Mouse (Mus musculus) splenic B cell, adult 2 months (primary cell): ENCODE measurements around the gene Sirt4.

Experiments used
- DNase-seq: peaks from one replicate; pipeline ENCODE4 v3.0.0-alpha.2; 2011; ENCODE audit warnings: low read depth, low spot score
- H3K27me3 ChIP-seq: 2 replicates; pipeline ENCODE4 v1.6.1; 2012; ENCODE audit warnings: mild to moderate bottlenecking, low read length, moderate library complexity, mixed read lengths; ENCODE audit not compliant: control insufficient read depth, poor library complexity, insufficient read depth, severe bottlenecking
- H3K36me3 ChIP-seq: 2 replicates; pipeline ENCODE4 v1.6.1; 2012; ENCODE audit warnings: mild to moderate bottlenecking, low read length, moderate library complexity, mixed read lengths; ENCODE audit not compliant: control insufficient read depth, poor library complexity, insufficient read depth, severe bottlenecking

Sirt4 gene

GRCm38 (mm10) chr5:115475337-115476106, 9.0 kb downstream of the Sirt4 start:
- H3K27me3 ChIP-seq = no peaks in the 10 kb centered on the region
- peak; percentile 67 for DNase-seq
- H3K36me3 ChIP-seq = no peaks in the 10 kb centered on the region

- Histone ChIP-seq H3K36me3 (no peaks in the 10 kb centered on the region), H3K27me3 (no peaks in the 10 kb centered on the region)
- peak; percentile 55 for DNase-seq
These were observed 10.2 kb downstream of the Sirt4 start for GRCm38 (mm10) chr5:115474174-115474828.

- H3K36me3 ChIP-seq = no peaks in the 10 kb centered on the region
- H3K27me3 ChIP-seq = no peaks in the 10 kb centered on the region
- DNase-seq = no peak
These were observed 11.3 kb downstream of the Sirt4 start for GRCm38 (mm10) chr5:115473191-115473590.

GRCm38 (mm10) chr5:115470766-115471531, 13.6 kb downstream of the Sirt4 start:
- peak; percentile 76 for DNase-seq
- H3K36me3 ChIP-seq = no peaks in the 10 kb centered on the region

GRCm38 (mm10) chr5:115469791-115470190, 14.7 kb downstream of the Sirt4 start:
- DNase-seq = no peak
- no peaks in the 10 kb centered on the region for H3K27me3 ChIP-seq

More at GRCm38 (mm10) chr5:115470766-115471531, 13.6 kb downstream of the Sirt4 start:
- H3K27me3 ChIP-seq = no peaks in the 10 kb centered on the region

GRCm38 (mm10) chr5:115465642-115466420, 18.7 kb downstream of the Sirt4 start, which contains the start of gene Pla2g1b:
Gene Pla2g1b (plus strand): TSS chr5:115466262.
- Histone ChIP-seq H3K36me3 (no peaks in the 10 kb centered on the region), H3K27me3 (no peaks in the 10 kb centered on the region)
- peak; percentile 51 for DNase-seq

More at GRCm38 (mm10) chr5:115469791-115470190, 14.7 kb downstream of the Sirt4 start:
- no peaks in the 10 kb centered on the region for H3K36me3 ChIP-seq

GRCm38 (mm10) chr5:115464408-115465115, 20.0 kb downstream of the Sirt4 start:
- DNase-seq = no peak
- H3K36me3 ChIP-seq = no peaks in the 10 kb centered on the region
- no peaks in the 10 kb centered on the region for H3K27me3 ChIP-seq

- H3K27me3 ChIP-seq = no peaks in the 10 kb centered on the region
- no peak for DNase-seq
These were observed 25.6 kb downstream of the Sirt4 start for GRCm38 (mm10) chr5:115458918-115459317.

GRCm38 (mm10) chr5:115455838-115456237, 28.7 kb downstream of the Sirt4 start:
- no peaks in the 10 kb centered on the region for H3K27me3 ChIP-seq
- no peak for DNase-seq
- H3K36me3 ChIP-seq = no peaks in the 10 kb centered on the region

More at GRCm38 (mm10) chr5:115458918-115459317, 25.6 kb downstream of the Sirt4 start:
- H3K36me3 ChIP-seq = no peaks in the 10 kb centered on the region

GRCm38 (mm10) chr5:115454422-115455090, 30.0 kb downstream of the Sirt4 start:
- Histone ChIP-seq H3K36me3 (no peaks in the 10 kb centered on the region), H3K27me3 (no peaks in the 10 kb centered on the region)
- DNase-seq = no peak

GRCm38 (mm10) chr5:115450410-115451317, 33.9 kb downstream of the Sirt4 start:
- no peaks in the 10 kb centered on the region for H3K27me3 ChIP-seq
- no peaks in the 10 kb centered on the region for H3K36me3 ChIP-seq
- no peak for DNase-seq

GRCm38 (mm10) chr5:115449247-115449646, 35.3 kb downstream of the Sirt4 start:
- Histone ChIP-seq H3K27me3 (no peaks in the 10 kb centered on the region), H3K36me3 (no peaks in the 10 kb centered on the region)
- no peak for DNase-seq
